Mouse (Mus musculus): ENCODE results near the gene Med12l. TPM values are rescaled to one million over a fixed set of nuclear protein-coding genes. Genes with fewer than 3 reads are reported as not detected.
"Not testable (repeated sequence)": the region's sequence is repeated elsewhere in the genome, so short reads cannot be mapped to it uniquely, and the experiment has no call there.

The Med12l gene
- polyA plus RNA-seq, 1 experiment: 1.5 TPM

DNA sequence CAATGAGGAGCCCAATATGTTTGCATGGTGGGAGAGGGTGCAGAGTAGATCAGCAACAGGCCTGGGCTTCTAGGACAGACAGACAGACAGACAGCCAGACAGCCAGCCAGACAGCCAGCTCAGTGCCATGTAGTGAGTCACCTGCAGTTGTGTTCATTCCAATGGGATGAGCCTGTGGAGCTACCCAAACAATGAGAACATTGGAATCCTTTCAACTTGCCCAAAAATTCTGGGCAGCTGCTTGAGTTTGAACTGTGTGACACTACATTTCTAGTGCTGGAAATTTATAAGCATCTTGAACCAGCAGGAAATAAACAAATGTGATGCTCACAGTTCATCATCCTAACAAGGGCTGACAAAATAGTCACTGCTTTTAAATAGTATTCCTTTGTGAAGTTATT, 134.0 kb downstream of the Med12l start:
- no peak for DNase-seq (ENCODE audit: low spot score)

- no peak for DNase-seq (ENCODE audit: low spot score)
Measured at GRCm38 (mm10) chr3:59140115-59140514, 134.5 kb downstream of the Med12l start.

DNA sequence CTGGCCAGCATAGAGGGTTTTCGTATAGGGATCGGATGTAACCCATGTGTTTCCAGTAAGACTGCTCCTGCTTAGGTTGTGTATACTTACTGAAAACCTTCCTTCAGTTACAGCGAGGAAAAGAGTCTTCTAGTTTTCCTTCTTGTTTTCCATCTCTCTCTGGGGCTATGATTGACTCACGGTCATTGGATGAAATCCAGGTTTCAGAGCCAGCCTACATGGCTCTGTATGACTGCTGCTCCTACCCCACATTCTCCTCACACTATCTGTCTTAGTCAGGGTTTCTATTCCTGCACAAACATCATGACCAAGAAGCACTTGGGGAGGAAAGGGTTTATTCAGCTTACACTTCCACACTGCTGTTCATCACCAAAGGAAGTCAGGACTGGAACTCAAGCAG, 135.3 kb downstream of the Med12l start:
- DNase-seq (ENCODE audit: low spot score): not testable (repeated sequence)

DNA sequence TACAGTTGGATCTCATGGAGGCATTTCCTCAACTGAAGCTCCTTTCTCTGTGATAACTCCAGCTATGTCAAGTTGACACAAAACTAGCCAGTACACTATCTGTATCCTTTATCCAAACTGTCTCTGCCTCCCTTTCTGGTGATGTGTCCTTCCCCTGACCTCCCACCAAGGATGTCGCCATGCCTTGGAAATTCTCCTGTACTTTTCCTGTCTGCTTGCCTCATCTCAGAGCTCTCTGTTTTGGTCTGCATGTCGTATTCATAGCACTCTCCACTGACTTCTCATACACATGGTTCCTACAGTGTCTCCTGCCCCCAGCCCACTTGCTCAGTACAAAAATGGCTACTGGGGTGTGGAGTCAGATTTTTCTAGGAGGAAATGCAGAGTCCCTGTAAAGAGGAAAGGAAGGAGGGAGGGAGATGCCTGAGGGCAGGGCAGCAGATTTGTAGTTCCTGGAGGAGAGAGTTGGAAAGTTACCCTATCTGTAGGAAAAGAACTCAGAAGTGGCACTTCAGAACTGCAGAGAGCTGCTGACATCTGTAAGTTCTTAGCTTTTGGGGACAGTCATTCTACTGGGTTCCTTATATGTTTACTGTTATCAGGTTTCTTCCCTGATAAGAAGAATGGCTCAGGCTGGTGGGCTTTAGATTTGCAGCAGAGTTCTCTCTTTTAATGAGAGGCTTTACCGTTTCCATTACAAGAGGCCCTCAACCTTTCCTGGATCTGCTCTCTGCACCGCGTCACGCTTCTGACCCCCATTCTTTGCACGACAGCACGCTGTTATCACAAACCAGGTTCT, 136.1 kb downstream of the Med12l start:
- no peak for DNase-seq (ENCODE audit: low spot score)

DNA sequence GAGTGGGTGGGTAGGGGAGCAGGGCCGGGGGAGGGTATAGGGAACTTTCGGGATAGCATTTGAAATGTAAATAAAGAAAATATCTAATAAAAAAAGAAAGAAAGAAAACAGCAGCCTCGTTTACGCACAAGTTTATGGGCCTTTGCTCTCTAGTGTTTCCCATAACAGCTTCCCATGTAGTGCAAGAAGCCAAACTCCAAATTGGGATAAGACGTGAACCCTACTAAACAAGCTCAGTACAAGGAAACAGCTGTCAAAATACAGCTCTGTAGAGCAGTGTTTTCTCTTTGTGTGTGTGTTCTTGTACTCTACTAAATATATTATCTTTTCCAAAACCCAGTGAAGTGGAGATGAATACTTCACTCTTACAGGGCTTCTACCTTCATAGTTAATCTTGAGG, 139.6 kb downstream of the Med12l start:
- DNase-seq (ENCODE audit: low spot score): no peak

- no peak for DNase-seq (ENCODE audit: low spot score)
Measured at GRCm38 (mm10) chr3:59149646-59150045, 144.0 kb downstream of the Med12l start.

GRCm38 (mm10) chr3:59150624-59151023, 145.0 kb downstream of the Med12l start:
- DNase-seq (ENCODE audit: low spot score): no peak

GRCm38 (mm10) chr3:59153424-59153823, 147.8 kb downstream of the Med12l start, which contains the start of gene P2ry14:
Gene P2ry14, minus strand, starts transcription at chr3:59153618.
- no peak for DNase-seq (ENCODE audit: low spot score)

GRCm38 (mm10) chr3:59154888-59155287, 149.3 kb downstream of the Med12l start:
- no peak for DNase-seq (ENCODE audit: low spot score)

GRCm38 (mm10) chr3:59155404-59155803, 149.8 kb downstream of the Med12l start:
- DNase-seq (ENCODE audit: low spot score): no peak

- no peak for DNase-seq (ENCODE audit: low spot score)
Measured at GRCm38 (mm10) chr3:59157048-59157447, 151.4 kb downstream of the Med12l start.

DNA sequence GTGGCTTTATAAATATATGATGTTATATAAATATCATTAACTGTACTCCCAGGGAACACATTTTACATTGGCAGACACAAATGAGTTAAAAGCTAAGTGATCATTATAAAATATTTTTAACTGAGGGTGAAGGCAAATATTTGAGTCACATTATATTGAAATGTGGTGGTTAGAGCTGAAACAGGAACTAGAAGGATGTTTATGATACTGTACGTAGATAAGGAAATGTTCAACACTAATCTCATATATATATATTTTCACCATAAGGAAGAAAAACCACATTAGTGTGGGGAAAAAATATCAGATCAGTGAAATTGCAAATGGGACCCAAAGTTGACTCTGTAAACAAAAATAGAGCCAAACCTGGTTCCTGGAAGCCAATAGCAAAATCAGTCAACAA, 154.8 kb downstream of the Med12l start:
- no peak for DNase-seq (ENCODE audit: low spot score)

DNA sequence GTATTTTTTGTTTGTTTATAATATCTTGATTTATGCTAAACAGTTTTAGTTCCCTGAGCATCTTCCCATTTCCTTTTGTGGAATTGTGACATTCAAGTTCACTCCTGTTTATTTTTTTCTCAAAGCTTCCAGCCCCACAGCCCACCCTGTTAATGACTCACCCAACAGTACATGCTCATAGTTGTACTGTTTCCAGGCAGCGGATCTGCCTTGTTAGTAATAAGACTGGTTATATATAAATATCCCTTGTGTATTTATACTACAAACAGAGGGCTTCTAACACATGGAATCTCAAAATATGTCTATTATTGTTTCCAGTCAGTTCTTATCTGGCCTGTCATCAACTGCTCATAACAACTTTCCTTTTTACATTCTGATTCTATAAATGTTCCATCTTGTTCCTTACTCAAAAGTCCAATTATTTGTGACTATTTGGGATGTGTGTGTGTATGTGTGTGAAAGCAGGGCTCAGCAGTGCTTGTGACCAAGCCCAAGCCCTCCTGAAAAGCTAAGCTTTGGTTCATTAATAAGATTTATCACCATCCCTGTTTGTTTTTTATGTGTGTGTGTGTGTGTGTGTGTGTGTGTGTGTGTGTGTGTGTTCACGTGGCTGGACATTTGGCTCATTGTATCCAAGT, 161.9 kb downstream of the Med12l start:
- no peak for DNase-seq (ENCODE audit: low spot score)

GRCm38 (mm10) chr3:59168476-59168875, 162.9 kb downstream of the Med12l start:
- no peak for DNase-seq (ENCODE audit: low spot score)

- no peak for DNase-seq (ENCODE audit: low spot score)
Measured at GRCm38 (mm10) chr3:59169215-59169614, 163.6 kb downstream of the Med12l start.

DNA sequence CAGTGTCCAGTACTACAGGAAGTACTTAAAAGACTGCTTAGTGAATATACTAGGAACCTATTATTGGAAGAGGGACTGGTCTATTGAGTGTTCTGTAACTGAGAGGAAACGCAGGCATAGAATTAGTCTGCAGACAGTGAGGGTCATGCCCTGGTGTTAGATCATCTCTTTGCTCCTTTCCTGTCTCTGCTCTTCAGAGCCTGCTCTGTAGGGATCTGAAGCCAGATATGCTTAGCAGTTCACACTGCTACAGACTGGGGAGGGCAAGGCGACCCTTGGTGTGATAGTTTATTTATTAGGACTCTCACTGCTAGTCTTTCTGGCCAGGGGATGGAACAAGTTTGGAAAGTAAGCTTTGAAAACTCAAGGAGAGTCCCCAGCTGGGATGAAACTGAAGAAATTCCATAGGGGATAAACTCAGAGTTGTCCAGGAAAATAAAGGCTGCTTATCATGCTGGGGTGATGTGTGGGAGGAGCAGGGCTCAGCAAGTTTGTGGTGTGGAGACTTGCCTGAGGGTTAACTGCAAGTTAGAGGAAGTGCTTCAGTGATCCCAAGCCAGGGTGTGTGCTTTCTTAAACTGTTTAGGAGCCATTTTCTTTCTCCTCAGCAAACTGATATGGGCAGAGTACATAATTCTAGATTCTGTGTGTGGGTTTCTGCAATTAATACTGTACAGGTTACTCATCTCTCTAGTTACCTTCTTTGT, 164.4 kb downstream of the Med12l start:
- DNase-seq (ENCODE audit: low spot score): no peak

DNA sequence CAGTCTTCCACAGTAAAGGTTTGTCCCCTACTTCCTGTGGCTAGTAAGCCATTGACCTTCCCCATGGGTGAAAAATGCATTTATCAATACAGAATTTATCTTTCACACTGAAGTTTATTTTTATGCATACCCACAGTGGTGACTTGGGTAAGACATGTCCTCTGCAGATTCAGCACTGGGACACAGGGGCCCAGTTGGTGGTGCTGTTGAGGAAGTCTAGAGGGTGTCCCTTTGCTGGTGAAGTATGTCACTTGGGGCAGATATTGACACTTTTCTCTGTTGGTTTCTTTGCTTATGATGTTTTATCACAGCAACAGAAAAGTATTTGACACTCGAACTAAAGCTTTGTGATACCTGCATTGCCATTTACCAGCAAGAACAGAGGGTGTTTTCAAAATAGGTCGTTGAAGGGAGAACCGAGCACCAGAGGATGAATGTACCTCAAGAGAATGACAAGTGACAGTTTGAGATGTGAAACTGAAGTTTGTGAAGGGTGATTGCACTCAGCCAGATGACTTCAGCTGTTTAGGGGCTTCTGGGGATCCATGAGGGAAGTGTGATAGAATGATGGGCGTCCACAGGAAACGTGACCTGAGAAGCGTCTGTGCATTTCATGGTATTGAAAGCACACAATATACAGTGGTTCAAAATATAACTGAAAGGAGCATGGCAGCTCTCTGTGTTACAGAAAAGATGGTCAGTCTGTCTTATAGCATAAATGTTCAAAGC, 169.0 kb downstream of the Med12l start:
- no peak for DNase-seq (ENCODE audit: low spot score)

- DNase-seq (ENCODE audit: low spot score): no peak
Measured at GRCm38 (mm10) chr3:59175234-59175633, 169.6 kb downstream of the Med12l start.

GRCm38 (mm10) chr3:59176871-59177270, 171.2 kb downstream of the Med12l start:
- DNase-seq (ENCODE audit: low spot score): no peak

DNA sequence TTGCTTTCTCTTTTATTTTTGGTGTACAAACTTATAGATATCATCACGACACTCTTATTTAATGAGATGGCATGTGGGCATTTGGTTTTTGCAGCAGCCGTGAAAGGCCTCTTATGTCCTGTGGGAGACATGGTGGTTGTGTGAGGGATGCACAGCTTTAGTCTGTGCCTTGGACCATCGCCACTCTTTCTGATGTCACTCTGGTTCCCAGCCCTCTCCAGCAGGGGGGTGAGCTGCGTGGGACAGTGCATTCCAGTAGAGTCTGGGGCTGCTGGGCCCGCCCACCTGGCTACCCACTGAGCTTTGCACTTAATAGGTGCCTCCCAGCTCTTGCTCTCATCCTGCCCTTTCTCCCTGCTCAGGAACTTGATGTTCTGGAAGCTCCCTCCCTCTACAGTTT, 175.5 kb downstream of the Med12l start:
- no peak for DNase-seq (ENCODE audit: low spot score)

DNA sequence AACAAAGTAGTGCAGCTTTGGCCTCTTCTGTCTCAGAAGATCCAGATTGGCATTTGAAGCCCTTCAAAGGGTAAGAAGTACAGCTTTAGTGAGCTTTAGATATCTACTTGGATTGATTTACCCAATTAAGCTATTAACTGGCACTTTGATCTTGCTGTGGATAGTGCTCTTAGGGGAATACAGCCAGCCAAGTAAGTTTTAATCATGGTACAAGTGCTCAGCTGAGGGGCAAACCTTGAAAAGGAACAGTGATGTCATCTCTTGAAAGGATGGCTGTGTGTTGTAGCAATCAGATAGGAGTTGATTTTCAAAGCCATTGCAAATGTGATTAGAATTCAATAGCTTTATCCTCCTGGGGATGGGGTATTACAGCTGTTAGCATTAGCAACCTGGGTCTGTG, 176.5 kb downstream of the Med12l start:
- DNase-seq (ENCODE audit: low spot score): no peak

- no peak for DNase-seq (ENCODE audit: low spot score)
Measured at GRCm38 (mm10) chr3:59185662-59186061, 180.0 kb downstream of the Med12l start.

All from urinary bladder, adult 2 months (tissue).